Mouse (Mus musculus) liver, embryonic 11.5 days (tissue): ENCODE measurements around the gene Ceacam20. TPM values are rescaled to one million over a fixed set of nuclear protein-coding genes. Genes with fewer than 3 reads are reported as not detected.

ENCODE experiments used
- ATAC-seq: fragments of 200-750 bp; cut with Nextera tagmentation; replicated peaks from 2 replicates; pipeline ENCODE4 v1.8.0; 2017; ENCODE audit warnings: moderate number of reproducible peaks, mild to moderate bottlenecking, moderate TSS enrichment, moderate library complexity; ENCODE audit not compliant: low FRiP score
- DNase-seq: peaks from one replicate; pipeline ENCODE4 v3.0.0-alpha.2; 2017; ENCODE audit warnings: low spot score
- H3K27ac ChIP-seq: fragments of 300-500 bp; sonication (generic); 2 replicates; pipeline ENCODE4 v1.5.1; 2014; ENCODE audit warnings: mild to moderate bottlenecking, low read depth, low read length, control low read depth
- H3K27me3 ChIP-seq: fragments of 300-500 bp; sonication (generic); replicated peaks from 2 replicates; pipeline ENCODE4 v1.6.1; 2014; ENCODE audit warnings: low read length, mixed read lengths; ENCODE audit not compliant: control insufficient read depth, insufficient read depth
- H3K36me3 ChIP-seq: fragments of 300-500 bp; sonication (generic); 2 replicates; pipeline ENCODE4 v1.6.1; 2014; ENCODE audit warnings: mild to moderate bottlenecking, low read length, moderate library complexity, mixed read lengths; ENCODE audit not compliant: control insufficient read depth, insufficient read depth
- H3K4me1 ChIP-seq: fragments of 300-500 bp; sonication (generic); replicated peaks from 2 replicates; pipeline ENCODE4 v1.6.1; 2014; ENCODE audit warnings: low read length, mixed read lengths; ENCODE audit not compliant: control insufficient read depth, insufficient read depth
- H3K4me2 ChIP-seq: fragments of 300-500 bp; sonication (generic); 2 replicates; pipeline ENCODE4 v1.6.1; 2014; ENCODE audit warnings: mild to moderate bottlenecking, control low read depth, moderate library complexity
- H3K4me3 ChIP-seq: fragments of 300-500 bp; sonication (generic); 2 replicates; pipeline ENCODE4 v1.5.1; 2014; ENCODE audit warnings: low read depth, low read length, control low read depth
- H3K9ac ChIP-seq: fragments of 300-500 bp; sonication (generic); 2 replicates; pipeline ENCODE4 v1.6.1; 2014; ENCODE audit warnings: low read depth, low read length, control low read depth
- H3K9me3 ChIP-seq: fragments of 300-500 bp; sonication (generic); 2 replicates; pipeline ENCODE4 v1.6.1; 2016; ENCODE audit warnings: low read length, inconsistent platforms, mixed read lengths; ENCODE audit not compliant: control insufficient read depth
- WGBS: fragments of 180-500 bp; shearing (Covaris S2); extraction: QIAGEN DNeasy Blood & Tissue Kit; methylation state at CpG from one replicate; pipeline ENCODE4 v1.1.7; 2014; 5-methylcytosine and 5-hydroxymethylcytosine counted together
- polyA plus RNA-seq: library from polyadenylated mRNA; unstranded; fragments of >200 nt; fragmentation: Nextera tagmentation; extraction: Ambion mirVana; gene quantifications from 2 replicates; pipeline ENCODE4 v1.2.1, GENCODE M21; 2014

The Ceacam20 gene
- not detected in 2 replicates for polyA plus RNA-seq

DNA sequence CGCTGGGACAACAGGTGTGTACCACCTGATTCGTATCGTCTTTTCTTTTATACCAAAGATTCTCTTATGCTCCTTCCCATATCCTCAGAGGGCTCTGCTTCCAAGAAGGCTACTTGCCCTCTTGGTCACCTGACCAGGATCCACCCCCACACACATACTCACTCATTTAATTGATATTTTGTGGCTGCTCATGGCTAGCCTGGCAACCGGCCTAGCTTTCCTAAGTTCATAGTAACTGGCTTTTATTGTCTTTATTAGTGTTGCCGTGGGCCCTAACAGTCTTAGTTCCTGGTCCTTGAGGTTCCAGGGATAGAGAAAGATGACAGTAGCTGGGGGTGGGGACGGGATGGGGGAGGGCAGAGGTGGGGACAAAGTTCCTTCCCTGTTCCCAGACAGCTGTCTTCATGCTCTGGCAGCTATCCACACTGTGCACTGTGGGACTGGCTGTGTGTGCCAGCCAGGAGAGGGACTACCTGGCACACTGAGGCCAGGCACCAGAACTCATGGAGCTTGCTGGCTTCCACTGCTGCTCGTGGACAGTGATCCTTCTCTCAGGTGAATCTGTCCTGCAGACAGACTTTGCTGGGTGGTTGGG, at the start of gene Ceacam20:
Ceacam20 (plus strand) TSS at position 428 of the 595 bp plus-strand sequence.
- ATAC-seq, result no peak
- DNase-seq, result no peak
- Histone ChIP-seq H3K9me3 (no peaks in the 10 kb centered on the region; the same call in 1 of the 2 replicates), H3K4me1 (no peaks in the 10 kb centered on the region), H3K27ac (no peak within 1 kb of the TSS), H3K4me2 (no peak within 1 kb of the TSS), H3K4me3 (no peak within 1 kb of the TSS), H3K9ac (no peak within 1 kb of the TSS), H3K27me3 (no peaks in the 10 kb centered on the region), H3K36me3 (no peaks in the 10 kb centered on the region)
- 74% methylated on average over 7 of the region's 7 CpGs for WGBS

DNA sequence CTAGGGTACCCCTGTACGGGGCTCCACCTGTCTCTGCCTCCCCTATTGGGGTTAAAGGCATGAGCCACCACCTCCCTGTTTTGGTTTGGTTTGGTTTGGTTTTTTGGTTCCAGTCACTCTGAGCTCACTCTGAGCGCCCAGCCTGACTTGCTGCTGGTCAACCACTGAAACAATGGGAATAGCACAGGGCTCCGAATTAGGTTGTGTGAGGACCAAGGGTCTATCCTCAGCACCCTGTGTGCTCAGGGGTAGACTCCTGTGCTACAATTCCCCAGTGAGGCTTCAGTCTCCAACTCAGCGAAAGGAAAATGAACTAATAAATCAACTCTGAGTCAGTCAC, 45.1 kb upstream of the Ceacam20 start:
- 30% methylated on average over 4 of the region's 4 CpGs for WGBS
- Histone ChIP-seq H3K27ac (no peak overlapping the region), H3K9me3 (no peaks in the 10 kb centered on the region), H3K4me1 (peaks cover 5% of the 10 kb centered on the region; the same call in 1 of the 2 replicates), H3K36me3 (peaks cover 12% of the 10 kb centered on the region), H3K27me3 (no peaks in the 10 kb centered on the region), H3K9ac (no peak overlapping the region; the same call in 1 of the 2 replicates), H3K4me2 (peak overlapping the region; percentile 88), H3K4me3 (peak overlapping the region; percentile 75)
- DNase-seq (peak; percentile 39), ATAC-seq (peak; percentile 19; the same call in 1 of the 2 replicates)

- no peaks in the 10 kb centered on the region for H3K27me3 ChIP-seq
- peak within 1 kb of the TSS; percentile 75 for H3K4me3 ChIP-seq
- H3K9ac ChIP-seq, result peak within 1 kb of the TSS; percentile 67
- peaks cover 12% of the 10 kb centered on the region for H3K36me3 ChIP-seq
- peak within 1 kb of the TSS; percentile 88 for H3K4me2 ChIP-seq
- WGBS, result 1% methylated on average over 60 of the region's 60 CpGs
- DNase-seq (peak; percentile 71), ATAC-seq (peak; percentile 81)
- H3K4me1 ChIP-seq, result peaks cover 5% of the 10 kb centered on the region; the same call in 1 of the 2 replicates
- no peaks in the 10 kb centered on the region for H3K9me3 ChIP-seq
- H3K27ac ChIP-seq, result no peak within 1 kb of the TSS
Observed at GRCm38 (mm10) chr7:19920506-19921261, 44.5 kb upstream of the Ceacam20 start, which contains the start of gene Pvr. TSS of gene Pvr (minus strand) at chr7:19921160.

GRCm38 (mm10) chr7:19923354-19923753, 41.9 kb upstream of the Ceacam20 start:
- Histone ChIP-seq H3K27me3 (no peaks in the 10 kb centered on the region), H3K9me3 (no peaks in the 10 kb centered on the region), H3K9ac (no peak overlapping the region), H3K36me3 (peaks cover 1% of the 10 kb centered on the region; the same call in 1 of the 2 replicates), H3K27ac (no peak overlapping the region), H3K4me3 (no peak overlapping the region), H3K4me1 (peaks cover 5% of the 10 kb centered on the region; the same call in 1 of the 2 replicates), H3K4me2 (no peak overlapping the region)
- WGBS, result 37% methylated on average over 2 of the region's 2 CpGs
- DNase-seq (no peak), ATAC-seq (no peak)

DNA sequence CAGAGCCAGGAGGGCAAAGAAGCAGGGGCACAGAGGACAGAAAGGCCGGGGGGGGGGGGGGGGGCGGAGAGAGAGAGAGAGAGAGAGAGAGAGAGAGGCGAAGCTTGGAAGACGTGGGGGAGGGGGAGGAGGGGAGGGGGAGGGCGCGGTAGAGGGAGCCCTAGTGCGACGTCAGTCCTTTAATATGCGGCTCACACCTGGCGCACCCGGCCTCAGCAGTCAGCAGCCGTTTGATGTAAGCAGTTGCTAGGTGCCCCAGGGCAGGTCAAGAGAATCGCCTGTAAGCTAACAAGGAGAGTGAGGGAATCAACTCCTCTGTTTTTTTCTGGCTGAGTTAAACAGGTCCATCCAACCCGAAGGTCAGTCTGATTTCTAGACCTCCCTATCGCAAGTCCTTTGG, 41.4 kb upstream of the Ceacam20 start:
- DNase-seq, result no peak

GRCm38 (mm10) chr7:19925376-19925775, 39.8 kb upstream of the Ceacam20 start:
- 85% methylated on average over 1 of the region's 1 CpGs for WGBS
- peaks cover 3% of the 10 kb centered on the region; the same call in 1 of the 2 replicates for H3K4me1 ChIP-seq
- no peak overlapping the region for H3K4me3 ChIP-seq
- ATAC-seq (no peak), DNase-seq (no peak)
- no peak overlapping the region for H3K27ac ChIP-seq
- H3K36me3 ChIP-seq, result no peaks in the 10 kb centered on the region
- H3K4me2 ChIP-seq, result no peak overlapping the region
- no peaks in the 10 kb centered on the region for H3K27me3 ChIP-seq
- no peaks in the 10 kb centered on the region for H3K9me3 ChIP-seq
- H3K9ac ChIP-seq, result no peak overlapping the region

More for the DNA sequence above, 41.4 kb upstream of the Ceacam20 start:
- Histone ChIP-seq H3K27ac (no peak overlapping the region), H3K9me3 (no peaks in the 10 kb centered on the region), H3K4me1 (peaks cover 5% of the 10 kb centered on the region; the same call in 1 of the 2 replicates), H3K9ac (no peak overlapping the region), H3K27me3 (no peaks in the 10 kb centered on the region), H3K4me3 (no peak overlapping the region), H3K36me3 (no peaks in the 10 kb centered on the region), H3K4me2 (no peak overlapping the region)
- 21% methylated on average over 10 of the region's 15 CpGs for WGBS
- no peak for ATAC-seq

DNA sequence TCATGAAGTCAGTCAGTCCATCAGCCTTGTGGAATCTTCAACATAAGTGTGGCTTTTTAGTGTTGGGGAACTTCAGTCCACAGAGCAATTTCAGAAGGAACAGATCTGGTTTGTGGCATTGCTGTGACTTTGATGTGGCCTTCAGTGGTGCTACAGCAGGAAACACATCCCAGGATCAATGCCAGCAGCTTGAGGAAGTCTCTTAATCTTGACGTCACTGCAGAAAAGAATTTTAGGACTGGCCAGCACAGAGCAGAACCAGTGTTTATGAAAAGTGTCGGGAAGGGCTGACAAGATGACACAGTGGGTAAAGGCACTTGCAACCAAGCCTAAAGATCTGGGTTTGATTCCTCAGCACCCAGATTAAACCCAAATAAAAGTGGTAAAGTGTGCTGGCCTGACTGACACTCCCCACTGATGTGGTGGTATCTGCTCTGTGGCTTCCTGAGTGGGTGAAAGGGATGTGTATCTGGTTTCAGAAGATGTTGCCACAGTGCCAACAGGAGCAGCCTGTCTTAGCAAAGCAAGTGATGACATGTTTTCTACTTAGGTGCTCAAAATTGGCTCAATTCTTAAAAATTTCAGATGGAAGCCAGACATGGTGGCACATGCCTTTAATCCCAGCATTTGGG, 38.2 kb upstream of the Ceacam20 start:
- no peak overlapping the region for H3K4me2 ChIP-seq
- no peak overlapping the region for H3K27ac ChIP-seq
- DNase-seq (no peak), ATAC-seq (no peak)
- no peaks in the 10 kb centered on the region for H3K9me3 ChIP-seq
- H3K36me3 ChIP-seq, result no peaks in the 10 kb centered on the region
- no peak overlapping the region for H3K4me3 ChIP-seq
- peaks cover 5% of the 10 kb centered on the region; the same call in 1 of the 2 replicates for H3K27me3 ChIP-seq
- no peak overlapping the region for H3K9ac ChIP-seq
- peaks cover 3% of the 10 kb centered on the region; the same call in 1 of the 2 replicates for H3K4me1 ChIP-seq
- WGBS, result 32% methylated on average over 2 of the region's 2 CpGs

DNA sequence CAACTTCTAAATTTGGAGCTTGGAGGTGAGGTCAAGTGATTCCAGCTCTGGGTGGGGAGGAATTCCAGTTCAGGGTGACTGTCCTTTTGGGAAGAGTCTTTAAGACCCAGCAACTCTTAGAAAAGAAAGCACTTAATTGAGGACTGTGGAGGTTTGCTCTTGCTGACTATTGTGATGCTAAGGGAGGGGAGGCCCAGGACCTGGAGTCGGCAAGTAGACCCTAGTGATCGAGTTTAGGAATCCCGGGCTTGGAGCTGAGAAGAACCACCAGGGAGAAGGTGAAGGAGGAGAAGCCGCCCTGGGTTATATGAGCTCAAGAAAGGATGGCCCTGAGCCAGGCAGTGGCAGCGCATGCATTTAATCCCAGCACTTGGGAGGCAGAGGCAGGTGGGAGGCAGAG, 36.7 kb upstream of the Ceacam20 start:
- Histone ChIP-seq H3K27ac (no peak overlapping the region), H3K9ac (no peak overlapping the region), H3K4me2 (no peak overlapping the region), H3K36me3 (no peaks in the 10 kb centered on the region), H3K4me1 (peaks cover 7% of the 10 kb centered on the region), H3K9me3 (no peaks in the 10 kb centered on the region), H3K4me3 (no peak overlapping the region), H3K27me3 (peaks cover 8% of the 10 kb centered on the region; the same call in 1 of the 2 replicates)
- DNase-seq, result no peak
- ATAC-seq, result no peak
- 76% methylated on average over 5 of the region's 5 CpGs for WGBS
